Mouse (Mus musculus): ENCODE measurements around the gene Gm3336. TPM values are rescaled to one million over a fixed set of nuclear protein-coding genes. Genes with fewer than 3 reads are reported as not detected.

Gene Gm3336
- polyA plus RNA-seq, 1 experiment from 2014 or later, result not detected

GRCm38 (mm10) chr8:70698310-70699109, 19.8 kb upstream of the Gm3336 start, which contains the start of gene Jund:
Gene Jund (plus strand): TSS chr8:70698949.
- peak within 1 kb of the TSS; percentile 99 for H3K9ac ChIP-seq (ENCODE audit: low read length)
- peak within 1 kb of the TSS; percentile 99 for H3K27ac ChIP-seq (ENCODE audit: low read depth, low read length)
- H3K27me3 ChIP-seq (replicated peaks; ENCODE audit: control insufficient read depth, insufficient read depth, low read length), result no peaks in the 10 kb centered on the region
- H3K4me2 ChIP-seq (ENCODE audit: low read length), result peak within 1 kb of the TSS; percentile 58
- under 1% methylated on average over 59 of the region's 69 CpGs for WGBS
- peak within 1 kb of the TSS; percentile 99 for H3K4me3 ChIP-seq (ENCODE audit: low read depth, low read length)
- ATAC-seq (peak; percentile 86), DNase-seq (ENCODE audit: low spot score) (peak; percentile 99)
- H3K4me1 ChIP-seq (ENCODE audit: control insufficient read depth, insufficient read depth, low read length), result peaks cover 33% of the 10 kb centered on the region
- H3K36me3 ChIP-seq (ENCODE audit: control insufficient read depth, insufficient read depth, low read length), result peaks cover 10% of the 10 kb centered on the region; the same call in 1 of the 2 replicates
- no peaks in the 10 kb centered on the region for H3K9me3 ChIP-seq (replicated peaks; ENCODE audit: control insufficient read depth, low read length)

- H3K27me3 ChIP-seq (replicated peaks; ENCODE audit: control insufficient read depth, insufficient read depth, low read length), result no peaks in the 10 kb centered on the region
- H3K36me3 ChIP-seq (ENCODE audit: control insufficient read depth, insufficient read depth, low read length), result peaks cover 10% of the 10 kb centered on the region; the same call in 1 of the 2 replicates
- peak overlapping the region; percentile 99 for H3K4me3 ChIP-seq (ENCODE audit: low read depth, low read length)
- ATAC-seq (0 out of 2 replicates have a peak, but pooled peaks have one; percentile 1), DNase-seq (ENCODE audit: low spot score) (no peak)
- H3K4me1 ChIP-seq (ENCODE audit: control insufficient read depth, insufficient read depth, low read length), result peaks cover 33% of the 10 kb centered on the region
- H3K4me2 ChIP-seq (ENCODE audit: low read length), result peak overlapping the region; percentile 58
- WGBS, result 1% methylated on average over 87 of the region's 89 CpGs
- H3K9ac ChIP-seq (ENCODE audit: low read length), result peak overlapping the region; percentile 99
- H3K27ac ChIP-seq (ENCODE audit: low read depth, low read length), result peak overlapping the region; percentile 99
- H3K9me3 ChIP-seq (replicated peaks; ENCODE audit: control insufficient read depth, low read length), result no peaks in the 10 kb centered on the region
These were observed 19.1 kb upstream of the Gm3336 start for GRCm38 (mm10) chr8:70699116-70699833.

GRCm38 (mm10) chr8:70699834-70700554, 18.3 kb upstream of the Gm3336 start:
- peak overlapping the region; percentile 99 for H3K9ac ChIP-seq (ENCODE audit: low read length)
- H3K4me2 ChIP-seq (ENCODE audit: low read length), result peak overlapping the region; percentile 58
- peaks cover 33% of the 10 kb centered on the region for H3K4me1 ChIP-seq (ENCODE audit: control insufficient read depth, insufficient read depth, low read length)
- DNase-seq (ENCODE audit: low spot score) (peak; percentile 91), ATAC-seq (peak; percentile 22)
- H3K4me3 ChIP-seq (ENCODE audit: low read depth, low read length), result peak overlapping the region; percentile 99
- H3K36me3 ChIP-seq (ENCODE audit: control insufficient read depth, insufficient read depth, low read length), result peaks cover 10% of the 10 kb centered on the region; the same call in 1 of the 2 replicates
- H3K27me3 ChIP-seq (replicated peaks; ENCODE audit: control insufficient read depth, insufficient read depth, low read length), result no peaks in the 10 kb centered on the region
- peak overlapping the region; percentile 99 for H3K27ac ChIP-seq (ENCODE audit: low read depth, low read length)
- WGBS, result under 1% methylated on average over 57 of the region's 59 CpGs
- H3K9me3 ChIP-seq (replicated peaks; ENCODE audit: control insufficient read depth, low read length), result no peaks in the 10 kb centered on the region

GRCm38 (mm10) chr8:70700555-70700922, 17.8 kb upstream of the Gm3336 start:
- peaks cover 33% of the 10 kb centered on the region for H3K4me1 ChIP-seq (ENCODE audit: control insufficient read depth, insufficient read depth, low read length)
- H3K9ac ChIP-seq (ENCODE audit: low read length), result peak overlapping the region; percentile 99
- ATAC-seq (peak; percentile 13), DNase-seq (ENCODE audit: low spot score) (peak; percentile 96)
- no peaks in the 10 kb centered on the region for H3K9me3 ChIP-seq (replicated peaks; ENCODE audit: control insufficient read depth, low read length)
- H3K36me3 ChIP-seq (ENCODE audit: control insufficient read depth, insufficient read depth, low read length), result peaks cover 10% of the 10 kb centered on the region; the same call in 1 of the 2 replicates
- WGBS, result 0% methylated on average over 20 of the region's 20 CpGs
- peak overlapping the region; percentile 99 for H3K4me3 ChIP-seq (ENCODE audit: low read depth, low read length)
- H3K27me3 ChIP-seq (replicated peaks; ENCODE audit: control insufficient read depth, insufficient read depth, low read length), result no peaks in the 10 kb centered on the region
- peak overlapping the region; percentile 99 for H3K27ac ChIP-seq (ENCODE audit: low read depth, low read length)
- peak overlapping the region; percentile 58 for H3K4me2 ChIP-seq (ENCODE audit: low read length)

- peak overlapping the region; percentile 99 for H3K4me3 ChIP-seq (ENCODE audit: low read depth, low read length)
- DNase-seq (ENCODE audit: low spot score), result peak; percentile 30
- peaks cover 10% of the 10 kb centered on the region; the same call in 1 of the 2 replicates for H3K36me3 ChIP-seq (ENCODE audit: control insufficient read depth, insufficient read depth, low read length)
- peak overlapping the region; percentile 99 for H3K9ac ChIP-seq (ENCODE audit: low read length)
- no peak for ATAC-seq
- peaks cover 29% of the 10 kb centered on the region for H3K4me1 ChIP-seq (ENCODE audit: control insufficient read depth, insufficient read depth, low read length)
- 59% methylated on average over 10 of the region's 10 CpGs for WGBS
- H3K4me2 ChIP-seq (ENCODE audit: low read length), result peak overlapping the region; percentile 58
- peak overlapping the region; percentile 99 for H3K27ac ChIP-seq (ENCODE audit: low read depth, low read length)
- H3K9me3 ChIP-seq (replicated peaks; ENCODE audit: control insufficient read depth, low read length), result no peaks in the 10 kb centered on the region
- H3K27me3 ChIP-seq (replicated peaks; ENCODE audit: control insufficient read depth, insufficient read depth, low read length), result no peaks in the 10 kb centered on the region
These were observed 17.0 kb upstream of the Gm3336 start for GRCm38 (mm10) chr8:70701048-70701981.

- H3K4me3 ChIP-seq (ENCODE audit: low read depth, low read length), result no peak overlapping the region
These were observed 16.1 kb upstream of the Gm3336 start for GRCm38 (mm10) chr8:70701982-70702841.

GRCm38 (mm10) chr8:70702842-70703182, 15.5 kb upstream of the Gm3336 start:
- WGBS, result 85% methylated on average over 3 of the region's 3 CpGs
- H3K9ac ChIP-seq (ENCODE audit: low read length), result 0 out of 2 replicates have a peak overlapping the region, but pooled peaks have one; percentile 8
- H3K27ac ChIP-seq (ENCODE audit: low read depth, low read length), result no peak overlapping the region
- no peak overlapping the region for H3K4me3 ChIP-seq (ENCODE audit: low read depth, low read length)
- H3K27me3 ChIP-seq (replicated peaks; ENCODE audit: control insufficient read depth, insufficient read depth, low read length), result no peaks in the 10 kb centered on the region
- peaks cover 10% of the 10 kb centered on the region; the same call in 1 of the 2 replicates for H3K36me3 ChIP-seq (ENCODE audit: control insufficient read depth, insufficient read depth, low read length)
- DNase-seq (ENCODE audit: low spot score), result no peak
- H3K4me1 ChIP-seq (ENCODE audit: control insufficient read depth, insufficient read depth, low read length), result peaks cover 15% of the 10 kb centered on the region
- H3K4me2 ChIP-seq (ENCODE audit: low read length), result peak overlapping the region; percentile 58; the same call in 1 of the 2 replicates
- H3K9me3 ChIP-seq (replicated peaks; ENCODE audit: control insufficient read depth, low read length), result no peaks in the 10 kb centered on the region
- ATAC-seq, result no peak

More at GRCm38 (mm10) chr8:70701982-70702841, 16.1 kb upstream of the Gm3336 start:
- H3K9me3 ChIP-seq (replicated peaks; ENCODE audit: control insufficient read depth, low read length), result no peaks in the 10 kb centered on the region
- H3K4me1 ChIP-seq (ENCODE audit: control insufficient read depth, insufficient read depth, low read length), result peaks cover 20% of the 10 kb centered on the region
- ATAC-seq (no peak), DNase-seq (ENCODE audit: low spot score) (no peak)
- peak overlapping the region; percentile 35 for H3K9ac ChIP-seq (ENCODE audit: low read length)
- H3K36me3 ChIP-seq (ENCODE audit: control insufficient read depth, insufficient read depth, low read length), result peaks cover 10% of the 10 kb centered on the region; the same call in 1 of the 2 replicates
- peak overlapping the region; percentile 58; the same call in 1 of the 2 replicates for H3K4me2 ChIP-seq (ENCODE audit: low read length)
- no peak overlapping the region for H3K27ac ChIP-seq (ENCODE audit: low read depth, low read length)
- 88% methylated on average over 2 of the region's 2 CpGs for WGBS
- H3K27me3 ChIP-seq (replicated peaks; ENCODE audit: control insufficient read depth, insufficient read depth, low read length), result no peaks in the 10 kb centered on the region

All from forebrain, embryonic 14.5 days (tissue).